Mouse (Mus musculus) heart, postnatal 0 days (tissue): ENCODE data around the gene 6030468B19Rik.

Experiments
- CTCF ChIP-seq: IDR thresholded peaks from 2 replicates; pipeline ENCODE4 v1.5.1; 2016; ENCODE audit warnings: antibody characterized with exemption, control low read depth, low read depth
- EP300 ChIP-seq: IDR thresholded peaks from 2 replicates; pipeline ENCODE4 v1.6.1; 2016; ENCODE audit warnings: antibody characterized with exemption, low read depth

DNA sequence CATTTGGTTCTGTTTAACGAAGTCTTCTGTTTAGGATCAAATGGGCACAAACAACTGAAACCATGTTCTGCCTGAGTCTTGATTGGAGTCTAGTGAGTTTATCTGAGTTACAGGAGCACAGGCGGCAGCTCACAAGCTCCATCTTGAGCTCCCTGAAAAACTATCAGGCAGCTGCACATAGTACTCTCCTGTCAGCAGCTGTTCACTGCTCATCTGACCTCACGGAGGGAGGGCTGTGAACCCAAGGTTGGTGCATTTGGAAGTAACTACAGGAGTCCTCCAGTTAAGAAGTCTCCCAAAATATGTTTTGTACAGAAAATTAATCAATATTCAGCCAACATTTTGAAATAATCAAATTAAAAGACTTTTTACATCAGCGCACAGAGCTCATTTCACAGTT is 48.8 kb upstream of the 6030468B19Rik start:
- TF ChIP-seq EP300 (no peak), CTCF (no peak)
